Mouse (Mus musculus): ENCODE results near the gene Mvb12b. TPM values are rescaled to one million over a fixed set of nuclear protein-coding genes. Genes with fewer than 3 reads are reported as not detected.

The Mvb12b gene
- polyA plus RNA-seq, 1 experiment from 2014 or later, result 65.0 TPM

DNA sequence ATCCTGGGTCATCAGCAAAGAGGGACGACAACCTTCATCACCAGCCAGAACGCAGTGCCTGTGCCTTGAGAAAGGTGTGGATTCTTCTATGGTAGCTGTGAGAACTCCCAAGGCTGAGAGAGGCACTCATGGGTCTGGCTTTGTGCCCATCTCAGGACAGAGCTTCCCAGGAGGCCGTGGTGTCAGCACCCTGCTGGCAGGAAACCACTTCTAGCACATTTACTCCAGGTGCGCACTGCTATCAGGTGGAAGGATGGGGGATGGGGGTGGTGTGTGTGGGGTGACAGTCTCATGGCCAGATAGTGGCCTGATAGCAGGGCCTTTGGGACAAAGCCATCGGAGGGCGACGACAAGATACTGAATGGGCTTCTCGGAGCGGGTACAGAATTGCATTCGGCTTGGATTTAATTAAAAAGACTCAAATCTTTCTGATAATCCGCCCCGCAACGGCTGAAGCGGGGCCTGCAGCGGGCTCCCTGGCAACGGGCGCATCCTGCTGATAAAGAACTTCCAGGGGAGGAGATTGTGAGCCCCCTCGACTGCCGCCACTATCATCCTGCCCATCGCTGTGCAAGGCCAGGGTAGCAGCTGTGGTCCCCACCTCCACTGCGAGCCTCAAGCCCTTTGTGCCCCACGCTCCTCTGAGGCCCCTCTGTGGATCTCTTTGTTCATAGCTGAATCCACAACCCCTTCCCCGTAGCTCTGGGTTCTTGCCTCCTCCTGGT lies 198.4 kb downstream of the Mvb12b start:
- Histone ChIP-seq H3K4me3 (no peak overlapping the region), H3K9me3 (0 out of 2 replicates have a peak, but pooled peaks cover 3% of the 10 kb centered on the region), H3K27ac (peak overlapping the region; percentile 30), H3K9ac (peak overlapping the region; percentile 26), H3K4me2 (no peak overlapping the region), H3K36me3 (no peaks in the 10 kb centered on the region), H3K27me3 (peaks cover 14% of the 10 kb centered on the region; the same call in 1 of the 2 replicates), H3K4me1 (replicated peaks) (peaks cover 21% of the 10 kb centered on the region)
- WGBS, result 34% methylated on average over 23 of the region's 23 CpGs
- peak; percentile 36; the same call in 1 of the 2 replicates for ATAC-seq (ENCODE audit: low FRiP score)

DNA sequence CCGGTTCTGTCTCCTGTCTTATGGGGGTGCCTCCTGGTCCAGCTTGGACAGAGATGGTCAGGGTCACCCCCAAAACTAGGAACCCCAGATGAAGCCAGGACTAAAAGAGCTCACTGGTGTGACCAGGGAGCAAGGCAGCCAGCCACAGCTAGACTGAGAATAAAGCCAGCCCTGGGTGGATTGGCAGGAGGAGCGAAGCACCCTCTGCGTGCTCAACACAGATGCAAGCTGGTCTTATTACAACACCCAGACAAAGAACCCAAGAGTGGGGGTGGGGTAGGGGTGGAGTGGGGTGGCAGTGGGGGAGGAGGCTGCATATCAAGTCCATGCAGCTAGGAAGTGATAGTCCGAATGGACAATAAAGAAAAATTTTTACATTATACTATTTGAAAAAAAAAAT lies 204.2 kb downstream of the Mvb12b start:
- Histone ChIP-seq H3K27me3 (peaks cover 18% of the 10 kb centered on the region; the same call in 1 of the 2 replicates), H3K9me3 (0 out of 2 replicates have a peak, but pooled peaks cover 3% of the 10 kb centered on the region), H3K4me3 (no peak overlapping the region), H3K4me1 (replicated peaks) (peaks cover 20% of the 10 kb centered on the region), H3K9ac (0 out of 2 replicates have a peak overlapping the region, but pooled peaks have one; percentile 13), H3K36me3 (no peaks in the 10 kb centered on the region), H3K4me2 (no peak overlapping the region), H3K27ac (no peak overlapping the region)
- 63% methylated on average over 4 of the region's 4 CpGs for WGBS
- no peak for ATAC-seq (ENCODE audit: low FRiP score)

DNA sequence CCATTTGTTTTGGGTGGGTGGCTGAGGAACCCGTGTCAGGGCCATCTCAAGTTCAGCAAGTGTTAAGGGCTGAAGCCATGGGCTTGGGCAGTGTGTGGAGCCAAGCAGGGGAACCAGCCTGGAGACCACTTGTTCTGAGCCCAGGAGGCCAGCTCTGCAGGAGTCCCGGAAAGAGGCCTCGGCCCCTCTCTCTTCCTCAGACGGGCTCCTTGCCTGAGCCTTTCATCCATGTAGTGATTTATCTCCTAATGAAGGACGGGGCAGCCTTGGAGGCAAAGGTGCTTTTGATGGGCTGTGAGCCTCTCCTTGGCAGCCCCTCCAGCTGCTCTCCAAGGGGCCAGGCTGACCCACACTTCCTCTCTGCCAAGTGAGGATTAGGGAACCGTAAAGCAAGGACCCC lies 204.7 kb downstream of the Mvb12b start:
- Histone ChIP-seq H3K4me1 (replicated peaks) (peaks cover 16% of the 10 kb centered on the region), H3K36me3 (no peaks in the 10 kb centered on the region), H3K4me2 (no peak overlapping the region), H3K9ac (0 out of 2 replicates have a peak overlapping the region, but pooled peaks have one; percentile 13), H3K27ac (no peak overlapping the region), H3K9me3 (0 out of 2 replicates have a peak, but pooled peaks cover 3% of the 10 kb centered on the region), H3K27me3 (peaks cover 17% of the 10 kb centered on the region; the same call in 1 of the 2 replicates), H3K4me3 (no peak overlapping the region)
- ATAC-seq (ENCODE audit: low FRiP score), result no peak
- WGBS, result 44% methylated on average over 6 of the region's 6 CpGs

DNA sequence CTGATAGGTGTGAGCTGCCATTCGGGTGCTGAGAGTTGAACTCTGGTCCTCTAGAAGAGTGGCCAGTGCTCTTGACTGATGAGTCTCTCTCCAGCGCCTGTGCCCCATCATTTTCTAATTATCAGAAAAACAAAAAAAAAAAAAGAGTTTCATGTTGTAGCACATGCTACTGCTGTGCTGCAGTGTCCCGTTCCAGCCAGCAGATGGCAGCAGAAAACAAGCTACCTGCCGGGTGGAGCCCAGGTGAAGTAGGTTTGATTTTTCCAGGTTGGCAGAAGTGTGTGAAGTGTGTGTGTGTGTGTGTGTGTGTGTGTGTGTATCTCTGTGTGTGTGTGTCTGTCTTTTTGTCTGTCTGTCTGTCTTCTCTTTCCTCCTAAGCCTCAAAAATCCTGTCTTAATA lies 205.5 kb downstream of the Mvb12b start:
- WGBS, result 10% methylated on average over 4 of the region's 4 CpGs
- ATAC-seq (ENCODE audit: low FRiP score), result no peak
- no peaks in the 10 kb centered on the region for H3K36me3 ChIP-seq
- H3K4me3 ChIP-seq, result no peak overlapping the region
- H3K9ac ChIP-seq, result no peak overlapping the region
- no peak overlapping the region for H3K27ac ChIP-seq
- H3K27me3 ChIP-seq, result peaks cover 17% of the 10 kb centered on the region; the same call in 1 of the 2 replicates
- H3K4me2 ChIP-seq, result no peak overlapping the region
- H3K4me1 ChIP-seq (replicated peaks), result peaks cover 21% of the 10 kb centered on the region
- 0 out of 2 replicates have a peak, but pooled peaks cover 1% of the 10 kb centered on the region for H3K9me3 ChIP-seq

Other genes starting within 250 kb of the Mvb12b start
- gene Lmx1b, start 247.4 kb downstream of the Mvb12b start, polyA plus RNA-seq (2015; fragmentation: Nextera tagmentation; extraction: Ambion mirVana), result 6.3 and 6.7 TPM in 2 replicates

Measured in hindbrain, embryonic 13.5 days (tissue).